Mouse (Mus musculus): ENCODE measurements around the gene Tfap2b. TPM values are rescaled to one million over a fixed set of nuclear protein-coding genes. Genes with fewer than 3 reads are reported as not detected.

Gene Tfap2b
- polyA plus RNA-seq (2014; fragmentation: Nextera tagmentation; extraction: Ambion mirVana): 31.3 and 37.7 TPM in 2 replicates

- no peaks in the 10 kb centered on the region for H3K9me3 ChIP-seq (ENCODE audit: control insufficient read depth, low read length)
- peak; percentile 66 for DNase-seq (ENCODE audit: low spot score)
- no peaks in the 10 kb centered on the region for H3K36me3 ChIP-seq (ENCODE audit: control insufficient read depth, insufficient read depth, low read length)
- peak within 1 kb of the TSS; percentile 31 for H3K4me2 ChIP-seq (ENCODE audit: low read depth, severe bottlenecking)
- peaks cover 29% of the 10 kb centered on the region for H3K27me3 ChIP-seq (ENCODE audit: control insufficient read depth, insufficient read depth, low read length)
- no peak within 1 kb of the TSS for H3K27ac ChIP-seq (replicated peaks; ENCODE audit: low read depth, low read length)
- ATAC-seq (ENCODE audit: insufficient number of reproducible peaks, low FRiP score, low TSS enrichment, low read depth): no peak
- no peaks in the 10 kb centered on the region for H3K4me1 ChIP-seq (ENCODE audit: control insufficient read depth, insufficient read depth, low read length)
- 2% methylated on average over 26 of the region's 26 CpGs for WGBS
- H3K9ac ChIP-seq (ENCODE audit: low read length): peak within 1 kb of the TSS; percentile 67
- peak within 1 kb of the TSS; percentile 32 for H3K4me3 ChIP-seq (ENCODE audit: low read depth, low read length)
These were observed at the start of gene Tfap2b for GRCm38 (mm10) chr1:19208641-19209358. Gene Tfap2b, plus strand, starts transcription at chr1:19208914.

- Histone ChIP-seq H3K27ac (replicated peaks; ENCODE audit: low read depth, low read length) (no peak overlapping the region), H3K36me3 (ENCODE audit: control insufficient read depth, insufficient read depth, low read length) (no peaks in the 10 kb centered on the region), H3K4me2 (ENCODE audit: low read depth, severe bottlenecking) (no peak overlapping the region), H3K27me3 (ENCODE audit: control insufficient read depth, insufficient read depth, low read length) (no peaks in the 10 kb centered on the region), H3K9ac (ENCODE audit: low read length) (no peak overlapping the region), H3K9me3 (ENCODE audit: control insufficient read depth, low read length) (no peaks in the 10 kb centered on the region), H3K4me3 (ENCODE audit: low read depth, low read length) (no peak overlapping the region), H3K4me1 (ENCODE audit: control insufficient read depth, insufficient read depth, low read length) (no peaks in the 10 kb centered on the region)
- ATAC-seq (ENCODE audit: insufficient number of reproducible peaks, low FRiP score, low TSS enrichment, low read depth) (no peak), DNase-seq (ENCODE audit: low spot score) (no peak)
- 9% methylated on average over 4 of the region's 4 CpGs for WGBS
These were observed 29.8 kb upstream of the Tfap2b start for GRCm38 (mm10) chr1:19178742-19179397.

- Histone ChIP-seq H3K4me1 (ENCODE audit: control insufficient read depth, insufficient read depth, low read length) (no peaks in the 10 kb centered on the region), H3K27me3 (ENCODE audit: control insufficient read depth, insufficient read depth, low read length) (peaks cover 15% of the 10 kb centered on the region), H3K4me2 (ENCODE audit: low read depth, severe bottlenecking) (peak overlapping the region; percentile 32), H3K9ac (ENCODE audit: low read length) (no peak overlapping the region), H3K36me3 (ENCODE audit: control insufficient read depth, insufficient read depth, low read length) (no peaks in the 10 kb centered on the region), H3K9me3 (ENCODE audit: control insufficient read depth, low read length) (no peaks in the 10 kb centered on the region), H3K4me3 (ENCODE audit: low read depth, low read length) (0 out of 2 replicates have a peak overlapping the region, but pooled peaks have one; percentile 9), H3K27ac (replicated peaks; ENCODE audit: low read depth, low read length) (no peak overlapping the region)
- peak; percentile 79 for DNase-seq (ENCODE audit: low spot score)
- no peak for ATAC-seq (ENCODE audit: insufficient number of reproducible peaks, low FRiP score, low TSS enrichment, low read depth)
- 4% methylated on average over 12 of the region's 12 CpGs for WGBS
These were observed 3.1 kb upstream of the Tfap2b start for GRCm38 (mm10) chr1:19205649-19206048.

GRCm38 (mm10) chr1:19206194-19206593 lies 2.5 kb upstream of the Tfap2b start:
- ATAC-seq (ENCODE audit: insufficient number of reproducible peaks, low FRiP score, low TSS enrichment, low read depth) (peak; percentile 22; the same call in 1 of the 2 replicates), DNase-seq (ENCODE audit: low spot score) (no peak)
- under 1% methylated on average over 7 of the region's 7 CpGs for WGBS
- Histone ChIP-seq H3K9me3 (ENCODE audit: control insufficient read depth, low read length) (no peaks in the 10 kb centered on the region), H3K27ac (replicated peaks; ENCODE audit: low read depth, low read length) (no peak overlapping the region), H3K9ac (ENCODE audit: low read length) (no peak overlapping the region), H3K27me3 (ENCODE audit: control insufficient read depth, insufficient read depth, low read length) (peaks cover 16% of the 10 kb centered on the region), H3K4me3 (ENCODE audit: low read depth, low read length) (no peak overlapping the region), H3K4me2 (ENCODE audit: low read depth, severe bottlenecking) (no peak overlapping the region), H3K36me3 (ENCODE audit: control insufficient read depth, insufficient read depth, low read length) (no peaks in the 10 kb centered on the region), H3K4me1 (ENCODE audit: control insufficient read depth, insufficient read depth, low read length) (no peaks in the 10 kb centered on the region)

GRCm38 (mm10) chr1:19207611-19208010 lies 1.1 kb upstream of the Tfap2b start:
- H3K4me2 ChIP-seq (ENCODE audit: low read depth, severe bottlenecking): no peak overlapping the region
- H3K9me3 ChIP-seq (ENCODE audit: control insufficient read depth, low read length): no peaks in the 10 kb centered on the region
- H3K27me3 ChIP-seq (ENCODE audit: control insufficient read depth, insufficient read depth, low read length): peaks cover 25% of the 10 kb centered on the region
- no peaks in the 10 kb centered on the region for H3K4me1 ChIP-seq (ENCODE audit: control insufficient read depth, insufficient read depth, low read length)
- H3K27ac ChIP-seq (replicated peaks; ENCODE audit: low read depth, low read length): no peak overlapping the region
- no peak for DNase-seq (ENCODE audit: low spot score)
- no peak for ATAC-seq (ENCODE audit: insufficient number of reproducible peaks, low FRiP score, low TSS enrichment, low read depth)
- no peak overlapping the region for H3K4me3 ChIP-seq (ENCODE audit: low read depth, low read length)
- WGBS: 3% methylated on average over 4 of the region's 4 CpGs
- no peaks in the 10 kb centered on the region for H3K36me3 ChIP-seq (ENCODE audit: control insufficient read depth, insufficient read depth, low read length)
- no peak overlapping the region for H3K9ac ChIP-seq (ENCODE audit: low read length)

GRCm38 (mm10) chr1:19209359-19209745 lies 638 bp downstream of the Tfap2b start:
- 0% methylated on average over 10 of the region's 10 CpGs for WGBS
- Histone ChIP-seq H3K36me3 (ENCODE audit: control insufficient read depth, insufficient read depth, low read length) (no peaks in the 10 kb centered on the region), H3K4me3 (ENCODE audit: low read depth, low read length) (peak overlapping the region; percentile 32), H3K9ac (ENCODE audit: low read length) (peak overlapping the region; percentile 67), H3K27ac (replicated peaks; ENCODE audit: low read depth, low read length) (no peak overlapping the region), H3K27me3 (ENCODE audit: control insufficient read depth, insufficient read depth, low read length) (peaks cover 35% of the 10 kb centered on the region), H3K4me1 (ENCODE audit: control insufficient read depth, insufficient read depth, low read length) (no peaks in the 10 kb centered on the region), H3K9me3 (ENCODE audit: control insufficient read depth, low read length) (no peaks in the 10 kb centered on the region), H3K4me2 (ENCODE audit: low read depth, severe bottlenecking) (peak overlapping the region; percentile 31)
- ATAC-seq (ENCODE audit: insufficient number of reproducible peaks, low FRiP score, low TSS enrichment, low read depth) (no peak), DNase-seq (ENCODE audit: low spot score) (no peak)

GRCm38 (mm10) chr1:19209776-19210175 lies 1.1 kb downstream of the Tfap2b start:
- Histone ChIP-seq H3K4me1 (ENCODE audit: control insufficient read depth, insufficient read depth, low read length) (no peaks in the 10 kb centered on the region), H3K4me2 (ENCODE audit: low read depth, severe bottlenecking) (peak overlapping the region; percentile 31), H3K36me3 (ENCODE audit: control insufficient read depth, insufficient read depth, low read length) (no peaks in the 10 kb centered on the region), H3K27me3 (ENCODE audit: control insufficient read depth, insufficient read depth, low read length) (peaks cover 39% of the 10 kb centered on the region), H3K9ac (ENCODE audit: low read length) (peak overlapping the region; percentile 67), H3K9me3 (ENCODE audit: control insufficient read depth, low read length) (no peaks in the 10 kb centered on the region), H3K27ac (replicated peaks; ENCODE audit: low read depth, low read length) (no peak overlapping the region), H3K4me3 (ENCODE audit: low read depth, low read length) (peak overlapping the region; percentile 32)
- under 1% methylated on average over 31 of the region's 31 CpGs for WGBS
- DNase-seq (ENCODE audit: low spot score): peak; percentile 69
- no peak; the same call in 1 of the 2 replicates for ATAC-seq (ENCODE audit: insufficient number of reproducible peaks, low FRiP score, low TSS enrichment, low read depth)

GRCm38 (mm10) chr1:19210215-19211032 lies 1.7 kb downstream of the Tfap2b start:
- Histone ChIP-seq H3K9me3 (ENCODE audit: control insufficient read depth, low read length) (no peaks in the 10 kb centered on the region), H3K9ac (ENCODE audit: low read length) (peak overlapping the region; percentile 67), H3K36me3 (ENCODE audit: control insufficient read depth, insufficient read depth, low read length) (no peaks in the 10 kb centered on the region), H3K27ac (replicated peaks; ENCODE audit: low read depth, low read length) (0 out of 2 replicates have a peak overlapping the region, but pooled peaks have one; percentile 1), H3K27me3 (ENCODE audit: control insufficient read depth, insufficient read depth, low read length) (peaks cover 45% of the 10 kb centered on the region), H3K4me1 (ENCODE audit: control insufficient read depth, insufficient read depth, low read length) (no peaks in the 10 kb centered on the region), H3K4me2 (ENCODE audit: low read depth, severe bottlenecking) (peak overlapping the region; percentile 31; the same call in 1 of the 2 replicates), H3K4me3 (ENCODE audit: low read depth, low read length) (peak overlapping the region; percentile 32)
- ATAC-seq (ENCODE audit: insufficient number of reproducible peaks, low FRiP score, low TSS enrichment, low read depth) (peak; percentile 44; the same call in 1 of the 2 replicates), DNase-seq (ENCODE audit: low spot score) (peak; percentile 63)
- under 1% methylated on average over 30 of the region's 30 CpGs for WGBS

Data from limb, embryonic 11.5 days (tissue).